Comparison of ENCODE assay signal across 8 mouse cellular contexts in genomic region chr7:4921824-4922482, GRCm38 (mm10). TPM values are rescaled to one million over a fixed set of nuclear protein-coding genes. Genes with fewer than 3 reads are reported as not detected.
A peak's percentile ranks its signal among the peaks of the same experiment; 100 is the strongest.
DNase-seq lines count a peak whose midpoint lies in the region; ATAC-seq lines count a peak whose summit lies in the region.

Nat14 (plus strand) TSS chr7:4922028.

- intact Hi-C loops in heart, postnatal 25 days (cut with DNase I): no loop called here

- peak within 1 kb of the TSS; percentile 80 for H3K9ac ChIP-seq in heart, embryonic 13.5 days
- H3K9ac ChIP-seq in hindbrain, embryonic 13.5 days: peak within 1 kb of the TSS; percentile 80
- no peak within 1 kb of the TSS for H3K9ac ChIP-seq in liver, embryonic 15.5 days

- H3K4me1 ChIP-seq in heart, embryonic 13.5 days: peaks cover 66% of the 10 kb centered on the region
- peaks cover 72% of the 10 kb centered on the region for H3K4me1 ChIP-seq in hindbrain, embryonic 13.5 days (replicated peaks)
- H3K4me1 ChIP-seq in liver, embryonic 15.5 days (replicated peaks): peaks cover 33% of the 10 kb centered on the region

- H3K27me3 ChIP-seq in heart, embryonic 13.5 days (replicated peaks): peaks cover 2% of the 10 kb centered on the region; the same call in 1 of the 2 replicates
- no peaks in the 10 kb centered on the region for H3K27me3 ChIP-seq in hindbrain, embryonic 13.5 days
- H3K27me3 ChIP-seq in liver, embryonic 15.5 days: peaks cover 56% of the 10 kb centered on the region

- no peak for ATAC-seq in heart, embryonic 13.5 days (ENCODE audit: extremely low read depth, insufficient number of reproducible peaks, low FRiP score, low TSS enrichment)
- ATAC-seq in hindbrain, embryonic 13.5 days (ENCODE audit: low FRiP score): 0 out of 2 replicates have a peak, but pooled peaks have one; percentile 1
- no peak for ATAC-seq in liver, embryonic 15.5 days (ENCODE audit: insufficient read depth)

- H3K4me2 ChIP-seq in heart, embryonic 13.5 days: peak within 1 kb of the TSS; percentile 88
- H3K4me2 ChIP-seq in hindbrain, embryonic 13.5 days: peak within 1 kb of the TSS; percentile 91
- peak within 1 kb of the TSS; percentile 43 for H3K4me2 ChIP-seq in liver, embryonic 15.5 days

- no peak for DNase-seq in heart, postnatal 25 days (ENCODE audit: low spot score)
- peak; percentile 67 for DNase-seq in brain, adult 2 months (ENCODE audit: low read depth, low spot score)
- DNase-seq in urinary bladder, adult 18-20 months (ENCODE audit: low spot score in 2 of 2): no peak
- DNase-seq in retina, postnatal 1 day: no peak
- no peak for DNase-seq in right cerebral cortex, postnatal 25 days

- peak within 1 kb of the TSS; percentile 48 for H3K4me3 ChIP-seq in heart, embryonic 13.5 days
- H3K4me3 ChIP-seq in hindbrain, embryonic 13.5 days: peak within 1 kb of the TSS; percentile 41
- no peak within 1 kb of the TSS for H3K4me3 ChIP-seq in liver, embryonic 15.5 days (replicated peaks)

- peak within 1 kb of the TSS; percentile 77 for H3K27ac ChIP-seq in heart, embryonic 13.5 days (replicated peaks)
- peak within 1 kb of the TSS; percentile 99 for H3K27ac ChIP-seq in hindbrain, embryonic 13.5 days
- no peak within 1 kb of the TSS for H3K27ac ChIP-seq in liver, embryonic 15.5 days (replicated peaks)

- WGBS in heart, embryonic 13.5 days: 24% methylated on average over 8 of the region's 8 CpGs
- 29% methylated on average over 8 of the region's 8 CpGs for WGBS in hindbrain, embryonic 13.5 days
- WGBS in liver, embryonic 15.5 days (ENCODE audit: insufficient replicate concordance): 24% methylated on average over 8 of the region's 8 CpGs

- H3K9me3 ChIP-seq in heart, embryonic 13.5 days: no peaks in the 10 kb centered on the region
- no peaks in the 10 kb centered on the region for H3K9me3 ChIP-seq in hindbrain, embryonic 13.5 days
- H3K9me3 ChIP-seq in liver, embryonic 15.5 days (replicated peaks): no peaks in the 10 kb centered on the region

- H3K36me3 ChIP-seq in heart, embryonic 13.5 days: peaks cover 41% of the 10 kb centered on the region
- H3K36me3 ChIP-seq in hindbrain, embryonic 13.5 days: peaks cover 36% of the 10 kb centered on the region
- H3K36me3 ChIP-seq in liver, embryonic 15.5 days (replicated peaks): peaks cover 36% of the 10 kb centered on the region

RNA-seq across cellular contexts. Expression of gene Nat14, which starts in this region (rescaled TPM):
- polyA plus RNA-seq in heart, embryonic 13.5 days (2015; fragmentation: Nextera tagmentation; extraction: Ambion mirVana): 4.2 and 5.8 TPM in 2 replicates
- total RNA-seq in heart, postnatal 25 days (2021): 1 to 10 TPM; 3.8 to 5.4 TPM
- polyA plus RNA-seq in hindbrain, embryonic 13.5 days (2015; fragmentation: Nextera tagmentation; extraction: Ambion mirVana): 25.4 and 27.7 TPM in 2 replicates
- 0.23 and 0.45 TPM in 2 replicates for polyA plus RNA-seq in liver, embryonic 15.5 days (2015; fragmentation: Nextera tagmentation; extraction: Ambion mirVana)
